Mouse (Mus musculus) brain, embryonic 14.5 days (tissue): ENCODE data around the gene Igfbp7.

Experiments
- CTCF ChIP-seq: fragments of 200-500 bp; IDR thresholded peaks from 2 replicates; pipeline ENCODE4 v1.5.1; 2012; ENCODE audit warnings: inconsistent platforms, mild to moderate bottlenecking, moderate library complexity, borderline replicate concordance; ENCODE audit not compliant: insufficient read depth, insufficient read length; ENCODE audit errors: extremely low read depth
- POLR2A ChIP-seq: fragments of 200-500 bp; IDR thresholded peaks from 2 replicates; pipeline ENCODE4 v1.6.1; 2012; ENCODE audit warnings: mild to moderate bottlenecking, inconsistent platforms, borderline replicate concordance; ENCODE audit not compliant: poor library complexity, insufficient read depth, insufficient read length, severe bottlenecking; ENCODE audit errors: extremely low read depth

DNA sequence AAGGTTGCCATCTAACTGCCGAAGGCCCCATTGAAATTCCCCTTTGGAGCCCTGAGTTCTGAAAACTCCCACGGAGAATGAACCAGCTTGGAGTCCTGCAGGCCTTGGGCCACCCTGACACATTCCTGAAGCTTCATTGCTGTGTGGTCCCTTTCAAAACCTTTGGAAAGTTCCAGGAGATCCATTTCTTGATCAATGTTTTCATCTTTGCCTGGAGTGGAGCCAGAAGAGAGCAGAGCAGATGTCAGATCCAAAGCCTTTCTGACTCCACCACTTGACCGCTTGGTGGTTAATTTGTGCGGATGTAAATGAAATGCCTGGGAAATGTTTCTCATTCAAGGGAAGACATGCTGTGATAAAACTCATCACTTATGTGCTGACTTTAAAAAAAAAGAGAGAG lies 8.8 kb downstream of the Igfbp7 start:
- no peak for TF ChIP-seq CTCF
- TF ChIP-seq POLR2A: no peak
